Mouse (Mus musculus): Measurements from ENCODE around the gene Zfp354b.

DNA sequence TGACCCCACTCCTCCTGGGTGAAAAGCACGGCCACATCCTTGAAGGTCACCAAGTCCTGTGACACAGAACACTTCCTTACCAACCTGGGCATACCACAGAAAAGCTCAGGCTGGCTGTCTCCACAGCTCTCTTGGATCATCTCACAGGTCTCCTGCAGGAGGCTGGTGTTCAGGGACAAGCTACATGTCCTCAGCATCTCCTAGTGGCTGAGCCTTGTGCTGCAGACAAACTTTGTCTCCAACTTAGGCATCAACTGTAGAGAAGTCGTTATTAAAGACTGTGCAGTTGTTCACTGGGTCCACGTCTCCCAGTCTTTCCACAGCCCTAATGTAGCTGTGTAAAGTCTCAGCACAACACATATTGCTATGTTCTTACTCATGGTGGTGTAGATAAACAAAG lies 47.7 kb downstream of the Zfp354b start:
- TF ChIP-seq USF1 (IDR thresholded peaks at IDR 0.05; ENCODE audit: low read depth, low read length), result no peak
- TF ChIP-seq KAT2A (IDR thresholded peaks at IDR 0.05; ENCODE audit: insufficient replicate concordance, low read length), result no peak
- peak; percentile 65 to 82 for TF ChIP-seq CTCF (conservative IDR thresholded peaks at IDR 0.05 in 1 of 2, IDR thresholded peaks at IDR 0.05 in 1 of 2; ENCODE audit: low read depth in 2 of 2, low read length in 2 of 2)
- TF ChIP-seq EP300 (IDR thresholded peaks at IDR 0.05; ENCODE audit: low read length), result no peak
- no peak for TF ChIP-seq CHD2 (IDR thresholded peaks at IDR 0.05; ENCODE audit: low read length)
- TF ChIP-seq HCFC1 (IDR thresholded peaks at IDR 0.05; ENCODE audit: low read depth, low read length), result no peak
- TF ChIP-seq ELF1 (IDR thresholded peaks at IDR 0.05; ENCODE audit: low read depth, low read length), result no peak
- TF ChIP-seq MAX (IDR thresholded peaks at IDR 0.05; ENCODE audit: low read length), result no peak
- no peak for TF ChIP-seq MYC (IDR thresholded peaks at IDR 0.05; ENCODE audit: low read depth, low read length)
- TF ChIP-seq RAD21 (IDR thresholded peaks at IDR 0.05; ENCODE audit: low read depth, low read length), result peak; percentile 85
- TF ChIP-seq RCOR1 (conservative IDR thresholded peaks at IDR 0.05; ENCODE audit: low read depth, low read length), result no peak
- no peak for TF ChIP-seq JUND (conservative IDR thresholded peaks at IDR 0.05; ENCODE audit: low read depth, low read length)
- no peak for TF ChIP-seq POLR2A (IDR thresholded peaks at IDR 0.05; ENCODE audit: low read depth, low read length)

Data from CH12.LX (cell line).